Mouse (Mus musculus): ENCODE measurements around the gene H2-DMb2. TPM values are rescaled to one million over a fixed set of nuclear protein-coding genes. Genes with fewer than 3 reads are reported as not detected.
"Not testable (repeated sequence)": the region's sequence is repeated elsewhere in the genome, so short reads cannot be mapped to it uniquely, and the experiment has no call there.

H2-DMb2 gene
- polyA plus RNA-seq, 1 experiment from 2014 or later, result not detected

DNA sequence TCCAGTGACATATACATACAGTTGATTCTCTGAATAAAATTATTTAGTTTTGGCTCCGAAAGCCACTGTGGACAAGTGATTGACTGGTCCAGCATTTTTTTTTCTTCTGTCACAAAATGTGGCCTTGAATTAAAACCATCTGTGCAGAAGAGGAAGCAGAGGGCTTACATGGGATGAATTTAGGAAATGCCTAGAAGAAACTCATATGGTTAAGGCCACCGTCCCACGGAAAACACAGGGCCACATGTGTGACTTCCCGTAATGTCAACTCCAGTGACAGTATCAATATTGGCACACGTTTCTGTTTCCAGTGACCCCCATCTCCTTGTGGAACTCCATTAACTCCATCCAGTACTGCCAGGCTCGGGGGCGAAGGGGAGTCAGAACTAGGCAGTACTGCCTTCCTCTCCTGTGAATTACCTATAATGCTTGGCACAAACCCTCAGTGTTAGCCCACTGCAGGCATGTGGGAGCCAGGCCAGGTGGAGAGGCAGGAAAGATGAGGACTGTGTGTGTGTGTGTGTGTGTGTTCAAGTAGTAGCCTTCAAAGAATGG, 574 bp upstream of the H2-DMb2 start:
- Histone ChIP-seq H3K4me3 (ENCODE audit: low read depth, low read length) (no peak overlapping the region), H3K9ac (replicated peaks; ENCODE audit: low read length) (no peak overlapping the region), H3K36me3 (replicated peaks; ENCODE audit: control insufficient read depth, insufficient read depth, low read depth, low read length) (no peaks in the 10 kb centered on the region), H3K4me2 (ENCODE audit: low read depth, low read length) (no peak overlapping the region), H3K4me1 (ENCODE audit: control insufficient read depth, insufficient read depth, low read length) (no peaks in the 10 kb centered on the region; the same call in 1 of the 2 replicates), H3K27me3 (ENCODE audit: control insufficient read depth, insufficient read depth, low read length) (peaks cover 5% of the 10 kb centered on the region), H3K9me3 (replicated peaks; ENCODE audit: control insufficient read depth, low read length) (no peaks in the 10 kb centered on the region), H3K27ac (replicated peaks; ENCODE audit: low read depth, low read length) (no peak overlapping the region)
- WGBS, result 47% methylated on average over 7 of the region's 7 CpGs
- DNase-seq (ENCODE audit: low spot score), result no peak
- ATAC-seq (replicated peaks; ENCODE audit: insufficient number of reproducible peaks, low FRiP score, low TSS enrichment, low read depth), result no peak

DNA sequence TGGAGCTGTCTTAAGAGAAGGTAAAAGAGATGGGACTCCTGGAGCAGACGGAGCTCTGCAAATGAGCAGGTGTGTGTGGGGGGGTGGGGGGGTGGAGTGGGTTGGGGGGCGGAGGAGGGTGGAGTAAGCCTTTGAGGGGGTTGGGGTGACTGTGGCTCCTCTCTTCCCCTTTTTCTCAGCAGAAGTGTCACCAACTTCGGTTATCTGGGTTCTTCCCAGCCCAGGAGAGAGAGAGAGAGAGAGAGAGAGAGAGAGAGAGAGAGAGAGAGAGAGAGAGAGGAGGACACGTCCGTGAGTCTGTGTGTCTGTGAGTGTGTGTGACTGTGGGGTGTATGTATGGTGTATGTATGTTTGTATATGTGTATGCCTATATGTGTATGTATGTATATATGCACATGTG, 354 bp downstream of the H2-DMb2 start:
- Histone ChIP-seq H3K27ac (replicated peaks; ENCODE audit: low read depth, low read length) (no peak overlapping the region), H3K4me2 (ENCODE audit: low read depth, low read length) (no peak overlapping the region), H3K36me3 (replicated peaks; ENCODE audit: control insufficient read depth, insufficient read depth, low read depth, low read length) (no peaks in the 10 kb centered on the region), H3K4me1 (ENCODE audit: control insufficient read depth, insufficient read depth, low read length) (no peaks in the 10 kb centered on the region; the same call in 1 of the 2 replicates), H3K4me3 (ENCODE audit: low read depth, low read length) (no peak overlapping the region), H3K27me3 (ENCODE audit: control insufficient read depth, insufficient read depth, low read length) (no peaks in the 10 kb centered on the region; the same call in none of the 2 replicates), H3K9me3 (replicated peaks; ENCODE audit: control insufficient read depth, low read length) (no peaks in the 10 kb centered on the region), H3K9ac (replicated peaks; ENCODE audit: low read length) (no peak overlapping the region)
- ATAC-seq (replicated peaks; ENCODE audit: insufficient number of reproducible peaks, low FRiP score, low TSS enrichment, low read depth) (no peak), DNase-seq (ENCODE audit: low spot score) (no peak)
- 73% methylated on average over 5 of the region's 5 CpGs for WGBS

DNA sequence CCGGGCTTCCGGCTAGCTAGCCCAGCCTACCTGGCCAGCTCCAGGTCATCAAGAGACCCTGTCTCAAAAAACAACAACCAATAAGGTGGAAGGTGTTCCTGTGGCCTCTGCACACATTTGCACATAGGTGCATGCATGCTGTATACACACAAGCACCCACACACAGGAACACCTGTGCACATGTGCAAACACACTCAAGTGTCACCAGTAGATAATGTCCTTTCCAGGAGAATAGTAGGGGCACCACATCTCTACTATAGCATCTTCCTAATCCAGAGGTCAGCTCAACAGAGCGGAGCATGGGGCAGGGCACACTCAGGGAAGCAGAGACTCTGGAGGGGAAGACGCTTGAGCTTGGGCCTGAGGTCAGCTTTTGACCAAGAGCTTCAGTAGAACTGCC, 1.1 kb downstream of the H2-DMb2 start:
- not testable (repeated sequence) for H3K36me3 ChIP-seq (replicated peaks; ENCODE audit: control insufficient read depth, insufficient read depth, low read depth, low read length); H3K4me2 ChIP-seq (ENCODE audit: low read depth, low read length); DNase-seq (ENCODE audit: low spot score); H3K27ac ChIP-seq (replicated peaks; ENCODE audit: low read depth, low read length); H3K9me3 ChIP-seq (replicated peaks; ENCODE audit: control insufficient read depth, low read length); H3K9ac ChIP-seq (replicated peaks; ENCODE audit: low read length); H3K4me3 ChIP-seq (ENCODE audit: low read depth, low read length); ATAC-seq (replicated peaks; ENCODE audit: insufficient number of reproducible peaks, low FRiP score, low TSS enrichment, low read depth); H3K27me3 ChIP-seq (ENCODE audit: control insufficient read depth, insufficient read depth, low read length); H3K4me1 ChIP-seq (ENCODE audit: control insufficient read depth, insufficient read depth, low read length)
- 89% methylated on average over 4 of the region's 4 CpGs for WGBS

DNA sequence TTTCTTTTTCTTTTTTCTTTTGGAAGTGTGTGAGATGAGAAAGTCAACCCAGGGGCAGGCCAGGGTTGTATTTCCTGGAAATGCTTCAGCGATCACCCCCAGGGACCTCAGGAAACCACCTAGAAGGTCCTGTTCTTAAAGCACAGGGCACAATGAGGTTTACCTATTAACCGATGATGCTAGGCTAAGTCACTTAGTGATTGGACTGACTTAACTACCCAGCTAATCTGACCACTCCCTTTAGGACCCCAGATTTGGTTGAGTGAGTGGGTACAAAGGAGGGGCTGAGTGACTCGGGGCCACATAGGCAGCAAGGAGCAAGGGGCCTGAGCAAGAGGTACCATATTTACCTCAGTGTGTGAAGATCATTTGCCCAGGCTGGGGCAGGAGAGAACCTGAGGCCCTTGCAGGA, 1.9 kb downstream of the H2-DMb2 start:
- no peak for ATAC-seq (replicated peaks; ENCODE audit: insufficient number of reproducible peaks, low FRiP score, low TSS enrichment, low read depth)

DNA sequence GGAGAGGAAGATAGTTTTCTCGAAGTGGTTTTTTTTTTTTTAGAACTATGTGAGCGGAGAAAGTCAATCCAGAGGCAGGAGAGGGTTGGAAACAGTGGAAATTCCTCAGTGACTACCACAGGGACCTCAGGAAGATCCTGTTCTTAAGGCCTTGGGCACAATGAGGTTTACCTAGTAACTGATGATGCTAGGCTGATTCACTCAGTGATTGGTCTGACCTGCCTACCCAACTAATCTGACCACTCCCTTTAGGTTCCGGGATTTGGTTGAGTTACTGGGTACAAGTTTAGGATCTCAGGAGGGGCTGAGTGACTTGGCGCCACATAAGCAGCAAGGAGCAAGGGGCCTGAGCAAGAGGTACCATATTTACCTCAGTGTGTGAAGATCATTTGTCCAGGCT, 9.8 kb downstream of the H2-DMb2 start, which contains the start of gene H2-DMb1:
Gene H2-DMb1, plus strand, starts transcription at position 150 of the 400 bp plus-strand sequence.
- Histone ChIP-seq H3K4me1 (ENCODE audit: control insufficient read depth, insufficient read depth, low read length) (no peaks in the 10 kb centered on the region), H3K36me3 (replicated peaks; ENCODE audit: control insufficient read depth, insufficient read depth, low read depth, low read length) (no peaks in the 10 kb centered on the region), H3K9me3 (replicated peaks; ENCODE audit: control insufficient read depth, low read length) (no peaks in the 10 kb centered on the region), H3K27ac (replicated peaks; ENCODE audit: low read depth, low read length) (no peak within 1 kb of the TSS), H3K9ac (replicated peaks; ENCODE audit: low read length) (no peak within 1 kb of the TSS), H3K4me3 (ENCODE audit: low read depth, low read length) (no peak within 1 kb of the TSS), H3K27me3 (ENCODE audit: control insufficient read depth, insufficient read depth, low read length) (no peaks in the 10 kb centered on the region), H3K4me2 (ENCODE audit: low read depth, low read length) (no peak within 1 kb of the TSS)
- ATAC-seq (replicated peaks; ENCODE audit: insufficient number of reproducible peaks, low FRiP score, low TSS enrichment, low read depth) (no peak), DNase-seq (ENCODE audit: low spot score) (peak; percentile 62)
- 56% methylated on average over 4 of the region's 4 CpGs for WGBS

More for the DNA sequence above, 1.9 kb downstream of the H2-DMb2 start:
- Histone ChIP-seq H3K9me3 (replicated peaks; ENCODE audit: control insufficient read depth, low read length) (no peaks in the 10 kb centered on the region), H3K4me1 (ENCODE audit: control insufficient read depth, insufficient read depth, low read length) (no peaks in the 10 kb centered on the region; the same call in 1 of the 2 replicates), H3K4me3 (ENCODE audit: low read depth, low read length) (no peak overlapping the region), H3K9ac (replicated peaks; ENCODE audit: low read length) (no peak overlapping the region), H3K27me3 (ENCODE audit: control insufficient read depth, insufficient read depth, low read length) (no peaks in the 10 kb centered on the region; the same call in 1 of the 2 replicates), H3K27ac (replicated peaks; ENCODE audit: low read depth, low read length) (no peak overlapping the region), H3K36me3 (replicated peaks; ENCODE audit: control insufficient read depth, insufficient read depth, low read depth, low read length) (no peaks in the 10 kb centered on the region), H3K4me2 (ENCODE audit: low read depth, low read length) (no peak overlapping the region)
- 74% methylated on average over 3 of the region's 3 CpGs for WGBS
- DNase-seq (ENCODE audit: low spot score), result no peak

DNA sequence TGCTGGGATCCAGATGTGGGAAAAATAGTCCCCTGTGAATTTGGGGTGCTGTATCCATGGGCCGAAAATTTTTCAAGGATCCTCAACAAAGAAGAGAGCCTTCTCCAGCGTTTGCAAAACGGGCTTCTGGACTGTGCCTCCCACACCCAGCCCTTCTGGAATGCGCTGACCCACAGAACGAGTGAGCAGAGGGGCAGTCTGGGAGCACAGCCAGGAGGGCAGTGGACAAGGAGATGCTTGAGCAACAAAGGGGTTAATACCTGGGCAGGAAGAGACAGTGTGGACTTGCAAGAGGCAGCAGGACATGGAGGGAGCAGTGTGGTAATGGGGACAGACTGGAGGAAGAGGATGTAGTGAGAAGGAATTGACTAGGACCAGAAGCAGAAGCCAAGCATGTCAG, 12.4 kb downstream of the H2-DMb2 start:
- DNase-seq (ENCODE audit: low spot score) (no peak), ATAC-seq (replicated peaks; ENCODE audit: insufficient number of reproducible peaks, low FRiP score, low TSS enrichment, low read depth) (no peak)
- Histone ChIP-seq H3K27ac (replicated peaks; ENCODE audit: low read depth, low read length) (no peak overlapping the region), H3K4me3 (ENCODE audit: low read depth, low read length) (no peak overlapping the region), H3K4me1 (ENCODE audit: control insufficient read depth, insufficient read depth, low read length) (no peaks in the 10 kb centered on the region), H3K9ac (replicated peaks; ENCODE audit: low read length) (no peak overlapping the region), H3K36me3 (replicated peaks; ENCODE audit: control insufficient read depth, insufficient read depth, low read depth, low read length) (no peaks in the 10 kb centered on the region), H3K9me3 (replicated peaks; ENCODE audit: control insufficient read depth, low read length) (no peaks in the 10 kb centered on the region), H3K27me3 (ENCODE audit: control insufficient read depth, insufficient read depth, low read length) (no peaks in the 10 kb centered on the region), H3K4me2 (ENCODE audit: low read depth, low read length) (no peak overlapping the region)
- WGBS, result 62% methylated on average over 5 of the region's 5 CpGs

DNA sequence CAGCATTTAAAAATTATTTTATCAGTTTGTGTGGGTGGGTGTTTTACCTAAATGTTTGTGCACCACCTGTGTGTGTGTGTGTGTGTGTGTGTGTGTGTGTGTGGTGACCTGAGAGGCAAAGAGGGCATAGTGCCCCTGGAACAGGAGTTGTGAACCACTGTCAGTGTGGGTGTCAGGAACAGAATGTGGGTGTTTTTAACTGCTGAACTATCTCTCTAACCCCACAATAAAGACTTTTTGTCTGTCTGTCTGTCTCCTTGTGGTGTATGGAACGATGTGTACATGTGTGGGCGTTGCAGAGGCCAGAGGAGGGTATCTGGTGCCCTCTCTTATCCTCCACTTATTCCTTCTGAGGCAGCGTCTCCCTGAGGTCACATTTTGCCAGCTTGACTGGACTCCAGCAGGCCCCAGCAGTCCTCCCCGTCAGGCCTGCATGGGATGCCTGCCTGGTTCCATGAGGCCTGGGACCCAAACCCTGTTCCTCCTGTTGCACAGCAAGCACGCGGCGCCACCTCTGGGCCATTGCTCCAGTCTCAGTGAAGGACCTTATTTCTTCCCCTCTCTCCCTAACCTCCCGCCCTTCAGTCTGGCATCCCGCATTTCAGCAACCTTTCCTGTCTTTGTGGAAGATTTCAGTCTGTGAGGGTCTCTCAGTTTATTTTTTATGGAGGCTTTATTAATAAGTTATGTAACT, 21.2 kb downstream of the H2-DMb2 start:
- no peaks in the 10 kb centered on the region for H3K27me3 ChIP-seq (ENCODE audit: control insufficient read depth, insufficient read depth, low read length)
- H3K36me3 ChIP-seq (replicated peaks; ENCODE audit: control insufficient read depth, insufficient read depth, low read depth, low read length), result no peaks in the 10 kb centered on the region
- no peak for DNase-seq (ENCODE audit: low spot score)
- no peak overlapping the region for H3K9ac ChIP-seq (replicated peaks; ENCODE audit: low read length)
- WGBS, result 37% methylated on average over 9 of the region's 9 CpGs
- no peak overlapping the region for H3K4me2 ChIP-seq (ENCODE audit: low read depth, low read length)
- no peaks in the 10 kb centered on the region for H3K4me1 ChIP-seq (ENCODE audit: control insufficient read depth, insufficient read depth, low read length)
- no peak for ATAC-seq (replicated peaks; ENCODE audit: insufficient number of reproducible peaks, low FRiP score, low TSS enrichment, low read depth)
- H3K4me3 ChIP-seq (ENCODE audit: low read depth, low read length), result no peak overlapping the region
- no peak overlapping the region for H3K27ac ChIP-seq (replicated peaks; ENCODE audit: low read depth, low read length)
- H3K9me3 ChIP-seq (replicated peaks; ENCODE audit: control insufficient read depth, low read length), result no peaks in the 10 kb centered on the region

DNA sequence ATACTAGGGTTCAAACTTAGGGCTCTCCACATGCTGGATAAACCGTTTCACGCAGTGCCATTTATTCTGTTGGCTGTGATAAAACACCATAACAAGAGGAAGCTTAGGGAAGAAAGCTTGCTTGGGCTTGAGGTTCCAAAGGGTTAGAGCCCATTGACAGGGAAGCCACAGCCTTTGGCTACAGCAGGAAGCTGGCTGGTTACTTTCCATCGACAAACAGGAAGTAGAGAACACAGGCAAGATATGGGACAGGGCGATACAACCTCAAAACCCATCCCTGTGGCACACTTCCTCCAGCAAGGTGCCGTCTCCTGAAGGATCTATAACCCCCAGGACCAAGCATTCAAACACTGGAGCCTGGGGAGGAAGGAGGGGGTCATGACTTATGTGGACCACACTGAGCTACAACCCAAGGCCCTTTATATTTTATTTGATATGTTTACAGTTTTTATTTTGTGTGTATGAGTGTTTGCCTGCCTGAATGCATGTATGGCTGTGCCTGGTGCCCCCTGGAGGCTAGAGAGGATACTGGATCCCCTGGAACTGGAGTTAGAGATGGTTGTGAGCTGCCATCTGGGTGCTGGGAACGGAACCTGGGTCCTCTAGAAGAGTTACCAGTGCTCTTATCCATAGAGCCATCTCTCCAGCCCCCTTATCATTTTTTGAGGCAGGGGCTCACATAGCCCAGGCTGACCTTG, 22.1 kb downstream of the H2-DMb2 start:
- 78% methylated on average over 6 of the region's 6 CpGs for WGBS
- no peak overlapping the region for H3K27ac ChIP-seq (replicated peaks; ENCODE audit: low read depth, low read length)
- no peak for ATAC-seq (replicated peaks; ENCODE audit: insufficient number of reproducible peaks, low FRiP score, low TSS enrichment, low read depth)
- H3K36me3 ChIP-seq (replicated peaks; ENCODE audit: control insufficient read depth, insufficient read depth, low read depth, low read length), result no peaks in the 10 kb centered on the region
- H3K9me3 ChIP-seq (replicated peaks; ENCODE audit: control insufficient read depth, low read length), result no peaks in the 10 kb centered on the region
- no peaks in the 10 kb centered on the region for H3K27me3 ChIP-seq (ENCODE audit: control insufficient read depth, insufficient read depth, low read length)
- no peak overlapping the region for H3K4me3 ChIP-seq (ENCODE audit: low read depth, low read length)
- H3K9ac ChIP-seq (replicated peaks; ENCODE audit: low read length), result no peak overlapping the region
- no peak overlapping the region for H3K4me2 ChIP-seq (ENCODE audit: low read depth, low read length)
- DNase-seq (ENCODE audit: low spot score), result no peak
- H3K4me1 ChIP-seq (ENCODE audit: control insufficient read depth, insufficient read depth, low read length), result no peaks in the 10 kb centered on the region
